Mouse (Mus musculus) large intestine, adult 2 months (tissue): ENCODE data around the gene Cep131. TPM values are rescaled to one million over a fixed set of nuclear protein-coding genes. Genes with fewer than 3 reads are reported as not detected.

Experiments
- DNase-seq: peaks from one replicate; pipeline ENCODE4 v3.0.0-alpha.2; 2012; ENCODE audit warnings: low read depth, low spot score
- WGBS: fragments of 180-500 bp; shearing (Covaris S2); methylation state at CpG from one replicate; pipeline ENCODE4 v1.1.7; 2018; 5-methylcytosine and 5-hydroxymethylcytosine counted together
- polyA plus RNA-seq: library from polyadenylated mRNA; depleted of rRNA; stranded (reverse); fragments of >200 nt; gene quantifications from 2 replicates; pipeline ENCODE4 v1.2.3, GENCODE M21; 2012; rRNA removed

Gene Cep131
- 4.0 and 4.6 TPM in 2 replicates for polyA plus RNA-seq

DNA sequence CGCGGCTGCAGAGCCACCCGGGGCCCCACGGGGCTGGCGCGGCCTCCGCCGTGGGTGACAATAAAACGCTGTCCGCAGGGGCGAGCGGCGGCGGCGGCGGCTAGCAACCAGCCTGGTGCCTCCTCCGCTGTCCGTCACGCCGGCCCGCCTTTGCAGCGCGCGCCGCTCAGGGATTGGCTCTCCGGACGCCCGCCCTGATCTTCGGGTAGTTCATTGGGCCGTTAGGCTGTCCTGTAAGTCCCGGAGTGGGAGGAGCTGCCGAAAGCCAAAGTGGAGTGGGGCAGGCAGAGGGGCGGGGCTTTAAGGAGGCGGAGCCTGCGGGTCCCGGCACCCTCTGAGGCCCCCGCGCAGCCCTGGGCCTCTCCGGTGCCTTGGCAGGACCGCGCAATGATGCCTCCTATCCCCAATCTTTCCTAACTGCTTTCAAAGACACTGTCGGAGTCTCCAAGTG is at the start of gene Cep131:
Gene Cep131, minus strand, starts transcription at position 126 of the 451 bp plus-strand sequence.
- under 1% methylated on average over 41 of the region's 42 CpGs for WGBS
- peak; percentile 89 for DNase-seq

DNA sequence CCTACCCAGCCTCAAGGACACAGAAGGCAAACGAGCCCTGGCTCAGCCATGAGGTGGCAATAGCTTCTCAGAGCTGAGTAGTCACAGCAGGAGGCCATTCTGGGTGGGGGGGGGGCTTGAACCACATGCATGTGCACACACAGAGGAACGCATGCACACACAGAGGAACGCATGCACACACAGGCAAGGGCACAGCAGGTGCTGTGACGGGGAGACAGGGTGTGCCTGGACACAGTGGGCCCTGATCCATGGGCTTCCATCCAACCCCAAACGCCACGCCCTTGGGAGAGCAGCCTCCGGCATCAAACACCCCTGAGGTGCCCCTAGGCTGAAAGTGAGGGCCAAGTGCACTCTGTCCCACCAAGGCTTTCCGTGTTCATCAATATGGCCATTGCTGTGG is 49.6 kb upstream of the Cep131 start:
- 30% methylated on average over 8 of the region's 8 CpGs for WGBS
- DNase-seq: no peak

DNA sequence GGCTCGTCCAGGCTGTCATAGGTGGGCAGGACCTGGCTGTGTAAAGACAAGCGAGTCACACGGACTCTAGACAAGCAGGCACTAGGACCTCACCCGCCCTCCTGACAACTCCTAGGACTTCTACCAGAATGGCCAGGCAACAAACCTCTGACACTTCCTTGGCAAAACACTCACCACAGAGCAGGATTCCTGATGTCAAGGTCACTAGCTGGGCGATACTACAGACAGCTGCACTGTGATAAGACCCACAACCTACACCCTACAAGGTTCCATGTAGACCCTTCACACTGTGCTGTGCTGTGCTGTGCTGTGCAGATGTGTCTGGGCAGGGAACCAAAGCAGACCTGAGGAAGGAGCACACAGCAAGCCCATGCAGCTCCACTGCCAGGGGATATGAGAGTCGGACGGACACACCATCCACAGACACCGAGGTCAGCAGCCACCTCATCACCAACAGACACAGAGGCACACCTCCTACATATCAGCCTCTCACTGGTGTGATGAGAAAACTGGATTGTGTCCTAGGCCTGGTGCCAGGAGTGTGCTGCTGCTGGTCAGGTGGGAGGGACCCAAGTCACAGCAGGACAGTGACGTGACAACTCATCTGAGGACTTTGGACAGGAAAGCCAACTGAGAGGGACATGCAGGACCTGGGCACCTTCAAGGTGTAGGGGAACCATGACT is 48.4 kb upstream of the Cep131 start:
- 72% methylated on average over 9 of the region's 9 CpGs for WGBS
- peak; percentile 29 for DNase-seq

DNA sequence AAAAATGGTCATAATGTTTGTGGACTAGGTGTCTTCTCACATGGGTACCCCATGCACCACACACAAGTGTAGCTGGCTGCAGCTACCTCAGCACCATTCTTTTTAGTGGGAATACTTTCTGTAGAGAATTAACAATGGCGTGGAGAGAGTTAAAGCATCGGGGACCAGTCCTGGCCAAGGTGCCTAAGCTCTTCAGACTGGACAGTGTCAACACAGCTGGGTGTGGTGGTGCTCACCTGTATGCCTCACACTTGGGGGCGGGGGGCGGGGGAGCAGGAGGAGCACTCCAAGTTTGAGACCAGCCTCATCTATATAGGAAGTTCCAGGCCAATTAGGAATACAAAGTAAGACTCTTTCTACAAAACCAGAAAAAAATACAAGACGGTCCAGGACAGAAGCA is 47.5 kb upstream of the Cep131 start:
- DNase-seq: no peak
- 86% methylated on average over 5 of the region's 5 CpGs for WGBS

DNA sequence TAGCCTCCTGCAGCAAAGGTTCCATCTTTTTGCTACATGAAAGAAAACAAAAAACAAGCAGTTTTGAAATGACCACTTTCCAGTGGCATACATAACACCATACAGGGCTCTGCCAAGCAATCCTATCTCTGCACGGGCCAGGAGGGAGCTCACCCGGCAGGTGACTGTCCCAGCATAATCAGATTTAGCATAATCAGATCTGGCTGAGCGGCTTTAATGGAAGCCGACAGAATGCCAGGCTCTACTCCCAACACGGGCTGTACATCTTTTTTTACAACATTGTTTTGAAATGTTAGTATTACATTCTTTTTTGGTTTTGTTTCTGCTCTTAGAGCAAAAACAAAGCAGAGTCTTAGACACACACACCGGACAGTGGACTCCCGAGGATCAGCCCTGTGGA is 42.7 kb upstream of the Cep131 start:
- DNase-seq: no peak
- 87% methylated on average over 7 of the region's 7 CpGs for WGBS

GRCm38 (mm10) chr11:120126845-120127244 is 40.2 kb upstream of the Cep131 start:
- DNase-seq: no peak
- 88% methylated on average over 2 of the region's 2 CpGs for WGBS

DNA sequence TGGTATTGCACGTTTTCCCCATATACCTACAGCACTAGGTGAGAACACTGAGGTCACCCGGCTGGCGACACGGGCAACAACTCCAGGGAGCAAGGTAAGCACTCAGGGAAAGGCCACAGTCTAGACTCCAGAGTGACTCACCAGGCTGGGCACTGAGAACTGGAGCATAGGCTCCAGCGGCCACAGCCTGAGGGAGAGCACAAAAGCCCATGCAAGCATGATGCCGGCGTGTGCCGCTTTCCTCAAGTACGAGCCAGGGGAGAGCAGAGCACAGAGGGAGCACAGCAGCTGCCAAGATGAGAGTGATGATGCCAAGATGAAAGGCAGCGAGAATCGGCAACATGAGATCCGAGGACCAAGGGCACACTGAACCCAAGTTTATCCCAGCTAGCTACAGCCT is 35.5 kb upstream of the Cep131 start:
- 88% methylated on average over 12 of the region's 12 CpGs for WGBS
- DNase-seq: no peak

GRCm38 (mm10) chr11:120120642-120121420 is 34.2 kb upstream of the Cep131 start:
- DNase-seq: no peak
- 84% methylated on average over 17 of the region's 17 CpGs for WGBS

DNA sequence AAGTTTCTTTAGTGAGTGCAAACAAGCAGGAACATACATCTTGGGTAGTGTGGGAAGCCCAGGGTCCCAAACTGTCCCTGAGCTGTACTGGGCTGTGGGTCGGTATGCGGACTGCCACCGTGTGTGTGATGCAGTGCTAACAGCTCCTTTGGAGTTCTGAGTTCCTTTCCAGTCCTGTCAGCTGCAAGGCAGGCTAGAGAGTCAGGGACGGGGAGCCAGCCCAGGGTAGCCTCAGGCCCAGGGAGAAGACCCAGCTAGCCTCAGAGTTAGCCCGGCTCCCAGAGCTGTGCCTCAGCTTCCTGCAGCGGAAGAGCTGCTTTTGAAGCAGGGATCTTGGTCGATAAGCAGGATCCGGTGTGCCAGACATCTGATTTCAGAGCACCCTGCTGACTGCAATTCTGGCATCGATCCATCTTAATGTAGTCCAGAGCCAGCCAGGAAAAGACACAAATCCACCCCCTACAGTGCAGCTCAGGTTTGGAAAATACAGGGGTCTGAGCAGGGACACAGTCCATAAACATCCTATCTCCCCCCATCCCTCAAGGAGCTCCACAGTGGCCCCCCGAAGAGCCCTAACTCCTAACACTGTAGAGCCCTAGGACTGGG is 33.4 kb upstream of the Cep131 start:
- WGBS: 87% methylated on average over 10 of the region's 10 CpGs
- DNase-seq: no peak

- 95% methylated on average over 7 of the region's 7 CpGs for WGBS
Observed at GRCm38 (mm10) chr11:120119108-120119507, 32.5 kb upstream of the Cep131 start.

DNA sequence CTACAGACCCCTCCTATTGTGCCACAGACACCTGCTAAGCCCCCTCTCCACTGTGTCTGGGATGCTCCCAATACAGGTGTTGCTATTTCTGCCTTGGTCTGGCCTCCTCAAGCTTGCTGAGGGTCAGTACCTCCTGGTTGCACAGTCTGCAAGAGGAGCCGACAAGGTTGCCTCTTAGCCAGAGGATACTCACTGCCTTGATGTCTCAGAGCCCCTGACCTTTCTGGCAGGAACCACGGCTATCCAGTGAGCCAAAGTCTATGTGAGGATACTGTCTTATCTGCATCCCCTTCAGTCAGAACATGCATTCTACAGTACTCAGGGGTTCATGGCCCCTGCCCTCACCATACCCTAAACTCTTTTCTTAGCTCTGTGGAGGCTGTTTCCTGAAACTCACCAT is 31.0 kb upstream of the Cep131 start:
- DNase-seq: no peak
- 96% methylated on average over 2 of the region's 2 CpGs for WGBS

More at GRCm38 (mm10) chr11:120119108-120119507, 32.5 kb upstream of the Cep131 start:
- DNase-seq: no peak

GRCm38 (mm10) chr11:120114488-120115215 is 28.0 kb upstream of the Cep131 start:
- DNase-seq: no peak
- 92% methylated on average over 21 of the region's 21 CpGs for WGBS

DNA sequence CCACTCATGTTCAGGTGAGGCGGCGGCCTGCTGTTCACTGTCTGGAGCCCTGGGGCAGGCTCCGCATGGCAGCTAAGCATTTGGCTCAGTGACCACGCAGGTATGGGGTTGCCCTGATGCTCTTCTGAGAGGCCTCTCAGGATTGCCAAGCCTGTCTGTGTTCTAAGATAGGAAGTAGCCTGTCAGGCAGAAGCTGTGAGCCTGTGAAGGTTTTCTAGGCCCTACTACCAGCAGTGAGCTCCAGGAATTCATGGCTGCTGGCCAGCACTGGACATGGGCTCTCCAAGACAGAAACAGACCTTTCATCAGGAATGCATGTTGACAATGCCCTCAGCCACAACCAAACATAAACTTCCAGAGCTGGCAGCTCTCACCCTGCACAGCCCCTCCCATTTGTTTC is 25.5 kb upstream of the Cep131 start:
- 89% methylated on average over 4 of the region's 4 CpGs for WGBS
- DNase-seq: no peak

DNA sequence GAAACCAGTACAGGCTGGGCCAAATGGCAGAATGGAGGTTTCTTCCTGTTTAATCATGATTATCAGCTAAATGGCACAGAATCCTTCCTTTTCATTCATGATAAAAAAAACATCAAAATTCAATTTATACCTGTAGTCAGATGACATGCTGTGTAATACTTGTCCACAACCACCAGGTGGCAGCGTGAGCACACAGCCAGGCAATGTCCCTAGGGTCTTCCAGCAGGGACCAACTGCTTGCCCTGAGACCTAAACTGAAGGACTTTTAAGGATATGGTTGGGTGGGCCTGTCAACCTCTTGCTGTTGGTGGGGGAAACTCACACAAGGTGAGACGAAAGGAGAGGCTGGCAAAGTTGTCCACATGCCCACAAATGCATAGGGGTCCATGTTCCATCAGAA is 24.4 kb upstream of the Cep131 start:
- DNase-seq: no peak
- 32% methylated on average over 2 of the region's 2 CpGs for WGBS

- WGBS: 71% methylated on average over 7 of the region's 7 CpGs
Observed at GRCm38 (mm10) chr11:120110554-120110953, 23.9 kb upstream of the Cep131 start.

DNA sequence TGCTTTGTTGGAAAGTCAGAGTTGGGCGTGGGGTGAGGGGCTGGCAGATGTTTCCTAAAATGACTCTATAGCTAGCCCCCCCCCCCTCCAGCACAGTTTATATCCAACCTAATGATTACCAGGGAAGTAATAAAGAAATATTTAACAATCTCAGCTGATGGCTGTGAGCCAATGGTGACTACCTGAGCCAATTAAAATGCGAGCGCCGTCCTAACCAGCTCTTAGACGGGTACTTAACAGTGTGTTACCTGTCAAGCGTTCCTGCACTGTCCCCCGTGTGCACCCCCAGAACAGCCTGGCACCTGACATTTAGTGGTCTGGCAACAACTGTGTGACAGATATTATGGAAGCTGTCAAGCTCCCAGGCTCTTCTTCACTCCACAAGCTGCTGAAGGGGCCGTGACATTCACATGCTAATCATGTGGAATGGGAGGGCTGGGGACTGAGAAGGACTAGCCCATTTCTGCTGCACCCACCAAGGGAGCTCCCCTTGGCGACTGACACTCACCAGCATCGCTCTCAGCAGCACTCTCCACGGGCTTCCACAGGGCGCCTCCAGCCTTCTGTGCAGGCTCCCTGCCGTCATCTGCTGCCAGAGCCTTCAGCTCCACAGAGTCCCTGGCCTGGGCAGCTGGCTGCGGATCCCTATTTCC is 23.1 kb upstream of the Cep131 start:
- 56% methylated on average over 14 of the region's 14 CpGs for WGBS
- no peak for DNase-seq

More at GRCm38 (mm10) chr11:120110554-120110953, 23.9 kb upstream of the Cep131 start:
- DNase-seq: no peak

GRCm38 (mm10) chr11:120107796-120108195 is 21.2 kb upstream of the Cep131 start:
- 89% methylated on average over 9 of the region's 9 CpGs for WGBS
- DNase-seq: no peak

DNA sequence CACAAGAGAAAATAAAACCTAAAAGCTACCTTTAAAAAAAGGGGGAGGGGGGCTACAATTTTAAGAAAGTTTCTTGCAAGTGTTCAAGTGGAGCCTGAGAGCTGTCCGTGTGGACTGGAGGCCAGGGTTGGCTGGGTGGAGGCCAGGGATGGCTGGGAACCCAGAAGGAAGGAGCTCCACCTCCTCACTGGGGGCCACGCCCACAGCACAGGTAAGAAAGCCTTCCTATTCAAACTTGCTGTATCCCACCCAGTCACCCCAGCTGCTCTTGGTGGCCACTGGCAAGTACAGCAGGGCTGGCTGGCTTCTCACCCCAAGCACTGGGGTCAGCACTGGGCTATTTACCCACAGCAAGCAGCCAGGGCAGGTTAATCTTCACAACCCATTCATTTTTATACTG is 20.4 kb upstream of the Cep131 start:
- 53% methylated on average over 2 of the region's 2 CpGs for WGBS

DNA sequence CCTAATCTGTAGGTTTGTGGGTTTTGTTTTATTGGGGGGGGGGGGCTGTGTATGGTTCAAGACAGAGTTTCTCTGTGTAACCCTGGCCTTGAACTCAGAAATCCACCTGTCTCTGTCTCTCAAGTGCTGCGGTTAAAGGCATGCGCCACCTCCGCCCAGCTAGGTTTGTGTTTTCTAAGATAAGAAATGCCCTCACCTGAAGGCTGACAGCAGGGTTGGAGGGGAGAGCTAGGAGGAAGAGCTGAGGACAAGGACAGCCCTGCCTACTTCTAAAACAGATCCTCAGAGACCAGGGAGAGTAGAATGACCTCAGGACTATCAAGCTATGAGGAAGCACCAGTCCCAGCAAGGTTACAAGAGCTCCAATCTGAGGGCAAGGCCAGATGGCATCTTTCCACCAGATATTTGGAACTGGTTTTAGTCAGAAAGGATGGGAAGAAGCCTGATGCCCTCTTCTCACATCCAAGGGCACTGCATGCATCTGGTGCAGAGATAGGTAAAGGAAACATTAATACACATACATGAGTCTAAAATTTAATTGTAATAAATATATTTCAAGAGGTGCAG is 16.9 kb upstream of the Cep131 start:
- DNase-seq: no peak
- 82% methylated on average over 3 of the region's 3 CpGs for WGBS

More for the DNA sequence above, 20.4 kb upstream of the Cep131 start:
- no peak for DNase-seq
